Mouse (Mus musculus) A20 (cell line): Measurements from ENCODE around the gene Mtg2.
A peak's percentile ranks its signal among the peaks of the same experiment; 100 is the strongest.

ENCODE experiments used
- DNase-seq: peaks from one replicate; pipeline ENCODE4 v3.0.0-alpha.2; 2011; ENCODE audit warnings: low read depth, low spot score

Gene Mtg2

DNA sequence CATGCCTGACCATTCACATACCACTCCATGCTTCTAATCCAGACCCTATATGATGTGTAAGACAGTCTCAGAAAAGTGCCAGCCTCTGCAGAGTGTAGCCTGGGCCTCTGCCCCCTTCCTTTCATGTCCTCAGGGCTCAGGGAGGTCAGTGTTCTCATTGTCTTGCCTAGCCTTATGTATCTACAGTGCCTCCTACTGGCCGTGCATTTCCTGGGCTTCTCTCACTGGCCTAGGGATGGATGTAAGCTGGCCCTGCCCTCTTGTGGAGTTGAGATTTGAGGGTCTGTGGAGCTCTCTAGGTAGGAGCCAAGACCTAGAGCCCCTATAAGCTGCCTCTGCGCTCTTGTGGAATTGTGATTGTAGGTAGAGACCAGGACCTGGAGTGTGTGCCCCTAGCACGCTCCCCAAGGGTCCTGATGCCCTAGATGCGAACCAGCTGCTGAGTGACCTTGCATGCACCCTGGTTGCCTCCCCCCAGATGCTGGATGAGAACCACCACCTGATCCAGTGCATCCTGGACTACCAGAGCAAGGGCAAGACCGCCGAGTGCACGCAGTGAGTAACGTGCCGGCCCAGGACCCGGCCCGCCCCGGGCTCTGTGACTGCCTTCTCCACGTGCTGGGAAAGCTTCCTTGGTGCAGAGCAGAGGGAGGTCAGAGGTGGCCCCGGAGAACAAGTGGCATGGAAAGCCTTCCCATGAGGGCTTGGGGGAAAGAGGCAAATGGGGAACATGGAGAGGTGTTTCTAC, 18.2 kb upstream of the Mtg2 start:
- DNase-seq, result peak; percentile 62

DNA sequence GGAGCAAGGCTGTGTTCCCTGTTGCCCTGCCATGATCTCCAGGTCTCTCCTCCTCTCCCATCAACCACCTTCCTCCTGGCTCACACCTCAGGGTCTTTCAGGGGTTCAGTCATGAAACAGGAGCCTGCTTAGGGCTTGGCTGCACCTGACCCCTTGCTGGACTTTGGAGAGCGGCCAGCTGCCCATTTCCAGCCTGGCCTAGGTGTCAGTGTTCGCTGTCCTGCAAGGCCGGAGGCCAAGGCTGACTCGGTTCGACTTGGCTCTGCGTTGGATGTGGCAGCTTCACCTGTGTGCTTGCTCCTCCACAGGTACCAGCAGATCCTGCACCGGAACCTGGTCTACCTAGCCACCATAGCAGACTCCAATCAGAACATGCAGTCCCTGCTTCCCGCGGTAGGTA, 17.4 kb upstream of the Mtg2 start:
- no peak for DNase-seq

DNA sequence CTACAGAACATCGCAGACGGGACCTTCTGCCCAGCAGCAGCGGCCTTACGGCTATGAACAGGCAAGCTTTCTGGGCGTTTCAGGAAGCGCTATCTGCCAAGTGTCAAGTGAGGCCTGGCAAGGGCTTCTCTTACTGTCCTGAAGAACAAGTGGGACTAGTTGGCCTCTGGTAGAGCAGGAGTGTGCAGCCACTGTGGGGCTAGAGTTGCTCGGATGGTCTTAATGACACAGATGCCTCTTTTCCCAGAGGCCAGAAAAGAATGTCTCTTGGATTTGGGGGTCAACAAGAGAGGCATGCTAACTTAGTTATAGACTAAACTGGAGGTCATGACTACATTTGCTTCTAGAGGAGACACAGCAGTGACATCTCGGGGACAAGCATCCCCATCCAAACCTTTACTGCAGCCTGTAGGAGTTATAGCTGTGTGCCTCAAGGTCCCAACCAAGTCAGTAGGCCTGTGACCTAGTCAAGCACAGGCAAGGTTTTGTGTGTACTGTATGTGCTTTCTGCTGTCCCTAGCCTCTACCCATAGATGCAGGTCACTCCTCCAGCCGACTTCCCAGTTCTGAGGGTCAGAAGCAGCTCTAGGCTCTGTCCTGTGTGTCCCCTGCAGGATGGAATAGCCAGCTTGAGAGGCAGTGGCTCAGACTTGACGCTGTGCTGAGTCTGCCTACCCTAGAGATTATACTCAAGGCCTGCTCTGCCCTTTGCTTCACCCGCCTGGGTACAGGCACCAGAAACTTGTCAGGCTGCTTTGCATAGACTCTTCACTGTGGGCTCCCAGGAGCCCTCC, 6.9 kb upstream of the Mtg2 start:
- no peak for DNase-seq

DNA sequence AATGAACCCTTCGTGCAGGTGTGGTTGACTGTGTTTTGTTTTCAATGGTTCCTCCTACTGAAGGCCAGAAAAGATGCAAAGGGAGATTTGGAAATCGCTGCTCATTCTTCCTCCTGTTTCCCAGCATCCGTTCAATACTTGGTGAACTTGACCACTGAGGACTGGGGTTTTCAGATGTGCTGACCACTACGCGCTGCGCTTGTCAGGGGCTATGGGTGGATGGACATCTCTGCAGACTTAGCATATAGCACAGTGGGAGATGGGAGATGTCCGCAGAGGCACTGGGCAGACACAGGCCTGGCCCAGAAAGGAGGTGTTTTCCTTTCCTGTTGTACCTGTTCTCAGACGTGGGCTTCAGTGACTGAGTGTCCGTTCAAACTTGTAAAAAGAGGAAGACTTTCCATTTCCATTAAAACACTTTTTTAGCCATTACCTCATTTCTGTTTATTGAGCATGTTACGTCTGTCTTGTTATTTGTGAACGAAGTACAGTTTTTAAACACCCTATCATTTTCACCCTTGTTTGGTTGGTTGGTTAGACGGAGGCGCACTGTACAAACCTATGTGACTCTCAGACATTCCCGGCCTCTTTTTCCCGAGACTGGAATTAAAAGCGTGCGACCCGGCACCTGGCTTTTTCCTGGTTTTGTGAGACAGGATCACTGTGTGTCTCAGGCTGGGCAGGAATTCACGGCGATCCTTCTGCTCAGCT, 463 bp upstream of the Mtg2 start:
- no peak for DNase-seq

DNA sequence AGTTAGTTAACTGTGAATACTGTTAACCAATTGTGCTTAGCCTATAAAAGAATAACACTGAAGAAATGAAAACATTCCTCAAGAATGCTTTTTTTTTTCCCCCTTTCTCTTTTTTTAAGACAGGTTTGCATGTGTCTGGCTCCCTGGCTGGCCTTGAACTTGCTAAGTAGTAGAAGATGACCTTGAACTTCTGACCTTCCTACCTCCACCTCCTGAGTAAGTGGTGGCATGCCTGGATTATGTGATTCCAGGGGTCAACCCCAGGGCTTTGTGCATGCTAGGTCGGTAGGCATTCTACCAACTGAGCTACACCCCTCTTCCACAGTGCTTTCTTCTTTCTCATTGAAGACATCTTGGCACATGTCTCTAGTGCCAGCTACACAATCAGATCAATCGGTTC, 1.3 kb downstream of the Mtg2 start:
- no peak for DNase-seq

DNA sequence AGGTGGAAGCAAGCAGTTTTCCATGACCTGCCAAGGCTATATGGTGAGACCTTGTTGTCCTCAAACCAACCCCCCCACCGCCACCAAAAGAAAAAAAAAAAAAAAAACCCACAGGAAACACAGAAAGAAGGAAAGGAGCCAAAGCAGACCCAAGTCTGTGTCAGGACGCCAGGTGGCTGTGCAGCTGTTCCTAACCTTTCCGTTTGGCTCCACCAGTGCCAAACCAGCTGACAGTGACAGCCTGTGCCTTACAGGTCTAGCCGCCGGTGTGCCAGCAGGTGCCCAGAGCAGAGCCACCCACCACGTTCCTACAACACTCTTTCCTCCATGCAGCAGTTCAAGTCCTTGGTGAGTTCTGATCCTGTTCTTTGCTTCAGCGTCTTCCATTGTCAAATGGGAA, 2.5 kb downstream of the Mtg2 start:
- DNase-seq, result no peak

DNA sequence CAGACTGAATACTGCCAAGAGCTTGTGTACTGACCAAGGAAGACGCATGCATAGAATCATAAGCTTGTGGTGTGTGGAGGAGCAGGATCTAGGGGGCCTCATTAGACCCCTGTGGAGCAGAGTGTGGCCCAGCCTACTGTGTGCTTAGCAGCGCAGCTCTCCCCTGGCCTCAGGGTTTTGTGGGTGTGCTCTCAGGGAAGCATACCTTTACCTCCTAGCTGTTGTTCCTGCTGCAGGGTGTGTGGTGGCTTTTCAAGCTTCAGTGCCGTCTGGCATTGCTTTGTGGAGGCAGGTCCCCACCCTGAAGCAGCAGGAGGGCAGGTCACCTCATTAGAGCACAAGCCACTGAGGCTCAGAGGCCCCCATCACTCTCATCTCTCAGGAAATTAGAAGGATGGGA, 7.2 kb downstream of the Mtg2 start:
- no peak for DNase-seq

DNA sequence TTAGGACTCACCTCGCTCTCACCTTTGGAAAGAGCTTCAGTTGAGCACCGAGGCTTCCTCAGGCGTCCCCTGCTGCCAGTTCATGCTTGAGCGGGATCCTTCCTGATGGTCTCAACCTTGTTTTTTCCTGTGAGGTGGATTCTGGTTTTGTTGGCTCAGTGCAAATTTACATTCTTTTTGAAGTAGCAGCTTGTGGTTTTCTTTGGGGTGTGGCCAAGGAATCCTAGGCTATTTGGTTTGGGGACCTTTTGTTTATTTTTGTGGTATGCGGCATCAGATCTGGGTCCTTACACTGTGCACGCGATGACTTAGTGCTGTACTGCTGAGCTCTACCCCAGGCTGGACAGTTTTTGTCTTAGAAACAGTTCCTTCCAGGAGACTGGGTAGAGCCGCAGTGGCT, 10.3 kb downstream of the Mtg2 start:
- no peak for DNase-seq

DNA sequence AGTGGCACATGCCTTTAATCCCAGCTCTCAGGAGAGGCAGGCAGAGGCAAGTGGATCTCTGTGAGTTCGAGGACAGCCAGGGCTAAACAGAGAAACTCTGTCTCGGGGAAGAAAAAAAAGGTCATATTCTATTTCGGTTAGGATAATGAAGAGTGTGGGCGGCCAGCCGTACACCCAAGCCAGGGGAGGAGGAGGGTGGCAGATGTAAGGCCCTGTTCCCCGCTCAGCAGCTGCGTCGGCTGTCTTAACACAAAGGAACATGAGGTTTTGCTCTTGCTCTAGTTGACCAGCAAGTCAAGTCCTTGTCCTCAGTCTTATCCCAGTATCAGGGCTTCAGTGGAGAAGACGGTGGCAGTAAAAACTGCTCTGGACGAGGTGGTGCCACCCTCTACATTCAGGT, 12.7 kb downstream of the Mtg2 start:
- DNase-seq, result no peak

DNA sequence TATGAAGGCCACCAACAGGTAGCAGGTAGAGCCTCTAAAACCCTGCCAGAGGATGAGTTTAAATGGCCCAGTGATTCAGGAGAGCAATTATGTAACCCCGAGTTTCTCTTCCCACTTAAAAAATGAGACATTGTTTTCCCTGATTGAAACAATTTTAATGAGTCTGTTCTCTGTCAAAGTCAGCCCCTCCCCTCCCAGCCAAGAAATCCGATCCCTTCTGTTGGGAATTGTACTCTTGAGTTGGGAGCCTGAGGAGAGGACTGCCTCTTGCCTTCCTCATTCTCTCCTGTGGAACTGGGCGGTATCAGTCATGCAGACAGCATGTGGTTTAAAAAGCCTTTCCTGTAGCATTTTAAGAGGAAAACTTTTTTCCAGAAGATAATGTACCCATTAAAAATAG, 14.2 kb downstream of the Mtg2 start:
- no peak for DNase-seq

DNA sequence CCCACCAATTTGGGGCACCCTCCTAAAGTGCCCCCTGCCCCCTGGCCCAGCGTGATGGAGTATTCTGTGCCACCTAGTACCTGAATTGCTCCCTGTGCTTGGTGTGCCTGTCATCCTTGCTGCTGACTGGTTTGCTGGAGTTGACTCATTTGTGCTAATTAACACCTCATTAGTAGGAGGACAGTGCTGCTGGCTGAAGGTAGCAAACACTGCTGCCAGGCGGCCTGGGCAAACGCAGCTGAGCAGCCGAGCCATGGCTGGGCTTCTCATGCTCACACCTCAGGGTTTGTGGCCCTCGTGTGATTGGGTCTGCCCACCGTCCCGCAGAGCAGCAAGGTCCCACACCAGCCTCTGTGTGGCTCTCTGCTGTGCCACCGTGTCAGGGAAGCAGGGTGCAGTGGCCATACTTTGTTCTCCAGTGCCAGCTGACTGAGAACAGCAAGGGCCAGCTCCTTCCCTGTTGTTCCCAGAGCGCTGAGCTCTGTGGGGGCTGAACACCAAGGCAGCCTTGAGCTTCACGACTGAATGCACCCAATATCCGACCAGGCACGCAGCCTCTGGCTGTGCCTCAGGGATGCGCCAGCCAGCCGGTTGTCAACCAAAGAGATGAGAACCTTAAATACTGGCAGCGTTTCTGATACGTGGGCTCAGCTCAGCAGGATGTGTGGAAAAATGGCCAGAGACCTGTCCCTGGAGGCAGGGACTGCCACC, 15.7 kb downstream of the Mtg2 start:
- no peak for DNase-seq

DNA sequence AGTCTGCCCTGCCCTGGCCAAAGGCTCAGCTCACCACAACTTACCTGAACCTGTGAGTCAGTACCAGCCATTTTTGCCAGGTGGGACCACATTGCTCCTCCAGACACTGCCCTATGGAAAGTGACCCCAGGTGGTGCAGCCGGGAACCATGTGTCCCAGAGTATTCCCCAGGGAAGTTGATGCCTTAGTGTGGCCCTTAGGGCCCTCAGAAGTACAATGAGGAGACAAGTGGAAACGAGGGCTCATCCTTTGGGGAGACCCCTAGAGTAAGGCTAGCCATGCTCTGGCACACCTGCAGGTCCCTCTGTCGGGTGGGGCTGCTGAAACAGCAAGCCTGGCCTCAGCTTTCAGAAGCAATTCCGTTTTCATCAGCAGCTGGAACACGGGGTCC, 16.2 kb downstream of the Mtg2 start:
- DNase-seq, result no peak

DNA sequence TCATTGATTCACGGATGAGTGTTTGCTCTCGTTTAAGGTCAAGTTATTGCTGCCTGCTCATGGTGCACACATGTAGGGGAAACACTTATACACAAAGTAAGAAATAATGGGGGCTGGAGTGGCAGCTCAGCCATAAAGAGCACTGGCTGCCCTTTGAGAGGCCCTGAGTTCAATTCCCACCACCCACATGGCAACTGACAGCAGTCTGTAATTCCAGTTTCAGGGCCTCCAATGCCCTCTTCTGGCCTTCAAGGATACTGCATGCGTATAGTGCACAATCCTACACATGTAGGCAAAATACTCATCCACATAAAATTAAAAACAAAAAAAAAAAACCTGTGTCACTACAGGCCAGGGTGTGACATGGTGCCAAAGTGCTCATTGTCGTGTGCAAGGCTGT, 17.1 kb downstream of the Mtg2 start:
- DNase-seq, result no peak

DNA sequence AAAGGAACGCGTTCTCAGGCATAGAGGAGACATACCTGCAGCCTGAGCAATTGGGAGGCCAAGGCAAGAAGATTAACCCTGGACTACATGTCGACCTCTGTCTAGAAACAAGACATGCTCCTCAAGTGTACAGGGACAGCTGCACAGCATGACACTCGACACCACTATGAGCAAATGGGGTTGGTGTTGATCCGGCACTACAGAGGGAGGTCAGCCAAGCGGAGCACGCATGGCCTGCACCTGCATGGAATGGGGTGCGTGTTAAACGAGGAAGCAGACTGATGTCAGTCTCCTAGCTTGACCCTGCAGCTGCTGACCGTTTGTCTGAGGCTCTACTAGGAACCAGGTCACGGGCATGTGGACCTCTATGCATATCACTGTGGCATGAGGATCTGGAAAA, 19.9 kb downstream of the Mtg2 start:
- DNase-seq, result peak; percentile 84

DNA sequence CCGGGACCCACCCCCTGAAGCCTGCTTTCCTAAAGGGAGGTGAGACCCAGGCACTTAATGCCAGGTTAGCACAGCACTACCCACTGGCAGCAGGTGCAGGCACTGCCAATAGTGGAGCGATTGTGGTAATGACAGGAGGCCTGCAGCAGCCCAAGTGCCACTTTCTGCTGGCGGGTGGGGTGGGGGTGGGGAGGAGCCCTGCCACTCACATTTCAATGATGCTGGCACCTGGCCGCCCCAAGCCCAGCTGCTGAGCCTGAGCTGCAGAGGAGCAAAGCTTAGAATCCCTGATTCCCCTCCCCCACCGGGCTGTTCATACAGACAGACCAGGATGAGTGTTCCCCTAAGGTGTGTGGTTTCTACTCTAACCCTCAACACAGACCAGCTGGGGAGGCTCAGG, 25.3 kb downstream of the Mtg2 start:
- peak; percentile 37 for DNase-seq

DNA sequence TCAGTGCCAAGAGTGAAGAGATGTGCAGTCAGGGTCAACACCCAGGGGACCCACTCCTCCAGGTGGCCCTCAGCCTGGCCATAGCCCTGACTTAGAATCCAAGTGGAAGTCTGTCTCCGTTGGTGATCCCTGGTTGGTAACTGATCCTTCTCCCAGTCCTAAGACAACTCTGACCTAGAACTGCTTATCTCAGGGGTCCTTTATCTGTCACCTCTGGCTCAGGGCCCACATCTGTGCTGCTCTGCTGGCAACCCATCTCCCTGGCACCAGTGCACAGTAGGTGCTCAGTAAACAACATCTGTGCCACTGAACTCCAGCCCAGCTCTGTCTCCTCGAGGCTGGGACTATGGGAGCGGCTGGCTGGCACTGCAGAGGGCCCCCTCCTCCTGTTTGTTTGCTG, 27.2 kb downstream of the Mtg2 start:
- DNase-seq, result no peak

DNA sequence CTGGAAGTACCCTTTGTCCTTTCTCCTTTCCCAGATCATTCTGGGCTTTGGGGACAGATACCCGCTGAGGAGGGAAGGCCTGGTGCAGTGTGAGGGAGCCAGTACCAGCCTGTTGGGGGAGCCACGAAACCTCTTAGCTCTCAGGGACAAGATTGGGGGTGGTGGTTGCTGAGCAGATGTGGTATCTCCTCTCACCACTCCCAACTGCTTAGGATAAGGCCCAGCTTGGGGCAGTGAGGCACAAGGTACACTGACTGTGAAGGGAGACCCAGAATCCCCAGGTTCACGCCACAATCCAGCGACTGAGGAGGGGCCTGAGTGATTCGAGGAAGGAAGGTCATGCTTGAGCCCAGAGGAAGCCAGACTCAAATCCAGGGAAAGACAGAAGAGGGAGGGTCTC, 27.8 kb downstream of the Mtg2 start:
- DNase-seq, result no peak

DNA sequence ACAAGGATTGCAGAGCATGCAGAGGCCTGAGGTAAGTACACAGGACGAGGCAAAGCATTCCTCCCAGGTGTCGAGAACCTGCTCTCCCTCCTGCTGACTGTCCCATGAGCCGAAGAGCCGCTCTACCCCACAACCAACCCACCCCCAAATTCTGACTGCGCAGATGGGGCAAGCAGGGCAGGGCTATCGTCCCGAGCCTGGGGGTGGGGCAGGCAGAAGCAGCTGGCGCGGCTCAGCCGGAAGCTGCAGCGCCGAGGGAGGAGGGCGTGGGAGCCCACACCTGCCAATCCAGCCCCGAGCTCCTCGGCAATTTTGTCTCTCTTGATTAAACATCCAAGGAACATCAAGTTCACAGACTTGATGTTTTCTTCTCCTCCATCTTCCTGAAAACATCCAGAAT, 29.1 kb downstream of the Mtg2 start:
- DNase-seq, result peak; percentile 60

DNA sequence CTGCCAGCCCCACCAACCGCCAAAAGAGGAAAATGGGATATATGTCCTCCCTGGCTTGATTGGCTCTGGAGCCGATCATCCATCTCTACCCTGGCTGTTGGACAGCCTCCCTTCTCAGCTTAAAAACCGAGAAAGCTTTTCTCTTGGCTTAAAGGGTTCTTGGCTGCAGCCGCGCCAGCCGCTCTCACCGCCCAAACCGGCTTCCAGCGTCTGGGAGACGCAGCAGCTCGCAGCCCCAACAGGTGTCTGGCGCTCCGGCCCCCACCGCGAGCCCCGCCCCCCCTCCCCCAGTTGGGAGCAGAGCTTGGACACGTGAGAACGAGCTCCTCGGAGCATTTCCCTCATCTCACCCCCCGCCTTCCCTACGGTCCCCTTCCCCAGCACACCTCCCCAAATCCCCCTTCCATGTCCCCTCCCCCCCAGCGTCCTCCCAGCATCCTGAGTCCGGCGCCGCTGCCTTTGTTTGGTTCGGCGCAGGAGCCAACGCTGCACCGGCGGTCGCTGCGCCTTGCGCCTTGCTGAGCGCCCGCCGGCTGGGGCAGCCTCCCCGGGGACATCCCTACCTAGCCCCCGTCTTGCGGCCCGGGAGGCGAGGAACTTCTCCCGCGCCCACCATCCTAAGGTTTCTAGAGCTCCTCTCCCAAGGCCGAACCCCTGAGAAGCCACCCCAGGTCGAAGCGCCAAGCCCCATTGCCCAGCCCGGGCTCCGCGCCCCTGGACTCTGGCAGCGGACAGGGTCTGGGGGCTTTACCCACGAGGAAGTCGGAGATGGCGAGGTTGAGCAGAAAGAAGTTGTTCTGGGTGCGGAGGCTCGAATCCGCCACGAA, 33.0 kb downstream of the Mtg2 start:
- DNase-seq, result no peak

DNA sequence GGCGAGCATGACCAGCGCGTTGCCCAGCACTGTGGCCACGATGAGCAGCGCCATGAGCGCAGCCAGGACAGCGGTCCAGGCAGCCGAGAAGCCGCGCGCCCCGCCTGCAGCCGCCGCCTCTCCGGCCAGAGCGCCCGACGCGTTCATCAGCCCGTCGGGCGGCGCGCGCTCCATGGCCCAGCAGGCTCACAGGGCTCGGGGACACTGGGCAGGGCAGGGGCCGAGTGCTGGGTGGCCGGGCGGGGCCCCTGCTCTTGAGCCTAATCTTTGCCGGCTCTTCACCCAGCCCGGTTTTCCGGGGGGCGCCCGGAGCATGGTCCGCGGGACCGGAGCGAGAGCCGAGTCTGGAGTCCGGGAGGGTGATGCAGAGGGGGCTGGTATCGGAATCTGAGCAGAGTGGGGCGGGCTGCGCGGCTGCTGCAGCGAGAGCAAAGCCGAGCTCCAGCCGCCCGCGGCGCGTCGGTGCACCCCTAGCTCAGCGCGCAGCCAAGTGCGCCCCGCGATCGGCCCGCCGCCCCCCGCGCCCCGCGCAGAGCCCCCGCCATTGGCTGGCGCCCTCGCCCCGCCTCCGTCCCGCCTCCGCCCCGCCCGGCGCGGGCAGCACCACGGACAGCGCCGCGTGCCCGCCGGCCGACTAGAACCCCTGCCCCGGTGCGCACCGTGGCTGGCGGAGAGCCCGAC, 33.7 kb downstream of the Mtg2 start, which contains the start of gene Hrh3:
Hrh3 (minus strand) TSS at position 511 of the 681 bp plus-strand sequence.
- peak; percentile 35 for DNase-seq
